Mouse (Mus musculus): Measurements from ENCODE around the gene Sgms2. TPM values are rescaled to one million over a fixed set of nuclear protein-coding genes. Genes with fewer than 3 reads are reported as not detected.

Gene Sgms2
- polyA plus RNA-seq, 1 experiment, result 27.2 TPM

- 88% methylated on average over 2 of the region's 2 CpGs for WGBS
- TF ChIP-seq POLR2A (IDR thresholded peaks at IDR 0.05; ENCODE audit: low read depth, low read length) (no peak), CTCF (conservative IDR thresholded peaks at IDR 0.05; ENCODE audit: insufficient read depth, insufficient read length, low read depth, low read length) (no peak)
- DNase-seq, result no peak
- Histone ChIP-seq H3K27me3 (replicated peaks; ENCODE audit: control insufficient read depth, insufficient read depth, low read length) (no peaks in the 10 kb centered on the region), H3K36me3 (ENCODE audit: control insufficient read depth, insufficient read depth, low read length) (no peaks in the 10 kb centered on the region), H3K4me3 (ENCODE audit: insufficient read depth, low read depth, low read length) (no peak overlapping the region), H3K27ac (ENCODE audit: insufficient read depth, low read depth, low read length) (no peak overlapping the region), H3K4me1 (ENCODE audit: control insufficient read depth, insufficient read depth, low read length) (no peaks in the 10 kb centered on the region)
Observed at GRCm38 (mm10) chr3:131292349-131292748, 198.9 kb downstream of the Sgms2 start.

DNA sequence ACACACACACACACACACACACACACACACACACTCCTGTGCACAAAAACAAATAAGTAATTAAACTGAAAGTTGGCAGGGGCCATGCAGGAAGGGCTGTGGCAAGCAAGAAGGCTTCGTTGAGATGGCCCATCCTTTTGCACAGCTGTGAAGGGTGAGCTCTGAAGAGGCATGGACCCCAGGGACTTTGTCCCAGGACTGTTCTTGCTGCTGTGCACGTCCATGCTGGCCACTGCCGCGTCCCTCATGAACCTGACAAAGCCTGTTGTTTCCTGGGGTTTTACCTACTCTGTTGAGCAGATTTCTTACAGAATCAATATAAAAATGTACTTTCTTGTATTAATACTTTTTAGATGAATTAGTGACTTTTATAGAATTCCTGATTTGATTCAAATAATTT is 199.3 kb downstream of the Sgms2 start:
- Histone ChIP-seq H3K36me3 (ENCODE audit: control insufficient read depth, insufficient read depth, low read length) (no peaks in the 10 kb centered on the region), H3K27ac (ENCODE audit: insufficient read depth, low read depth, low read length) (no peak overlapping the region), H3K4me1 (ENCODE audit: control insufficient read depth, insufficient read depth, low read length) (no peaks in the 10 kb centered on the region), H3K27me3 (replicated peaks; ENCODE audit: control insufficient read depth, insufficient read depth, low read length) (no peaks in the 10 kb centered on the region), H3K4me3 (ENCODE audit: insufficient read depth, low read depth, low read length) (no peak overlapping the region)
- TF ChIP-seq POLR2A (IDR thresholded peaks at IDR 0.05; ENCODE audit: low read depth, low read length), result no peak
- TF ChIP-seq CTCF (conservative IDR thresholded peaks at IDR 0.05; ENCODE audit: insufficient read depth, insufficient read length, low read depth, low read length), result no peak
- no peak for DNase-seq
- WGBS, result 87% methylated on average over 4 of the region's 4 CpGs

GRCm38 (mm10) chr3:131274151-131274550 is 217.1 kb downstream of the Sgms2 start:
- DNase-seq, result no peak
- no peak overlapping the region for H3K4me3 ChIP-seq (ENCODE audit: insufficient read depth, low read depth, low read length)
- H3K27ac ChIP-seq (ENCODE audit: insufficient read depth, low read depth, low read length), result no peak overlapping the region
- H3K4me1 ChIP-seq (ENCODE audit: control insufficient read depth, insufficient read depth, low read length), result peaks cover 20% of the 10 kb centered on the region
- no peak for TF ChIP-seq POLR2A (IDR thresholded peaks at IDR 0.05; ENCODE audit: low read depth, low read length)
- TF ChIP-seq CTCF (conservative IDR thresholded peaks at IDR 0.05; ENCODE audit: insufficient read depth, insufficient read length, low read depth, low read length), result no peak
- WGBS, result 82% methylated on average over 4 of the region's 4 CpGs
- H3K36me3 ChIP-seq (ENCODE audit: control insufficient read depth, insufficient read depth, low read length), result no peaks in the 10 kb centered on the region; the same call in 1 of the 2 replicates
- H3K27me3 ChIP-seq (replicated peaks; ENCODE audit: control insufficient read depth, insufficient read depth, low read length), result no peaks in the 10 kb centered on the region

- WGBS, result 6% methylated on average over 10 of the region's 10 CpGs
- H3K36me3 ChIP-seq (ENCODE audit: control insufficient read depth, insufficient read depth, low read length), result no peaks in the 10 kb centered on the region; the same call in 1 of the 2 replicates
- no peak for TF ChIP-seq CTCF (conservative IDR thresholded peaks at IDR 0.05; ENCODE audit: insufficient read depth, insufficient read length, low read depth, low read length)
- peak overlapping the region; percentile 98 for H3K4me3 ChIP-seq (ENCODE audit: insufficient read depth, low read depth, low read length)
- peak overlapping the region; percentile 87 for H3K27ac ChIP-seq (ENCODE audit: insufficient read depth, low read depth, low read length)
- H3K4me1 ChIP-seq (ENCODE audit: control insufficient read depth, insufficient read depth, low read length), result peaks cover 30% of the 10 kb centered on the region
- no peaks in the 10 kb centered on the region for H3K27me3 ChIP-seq (replicated peaks; ENCODE audit: control insufficient read depth, insufficient read depth, low read length)
- DNase-seq, result peak; percentile 65
Observed at GRCm38 (mm10) chr3:131272374-131273100, 218.7 kb downstream of the Sgms2 start.

GRCm38 (mm10) chr3:131271559-131272373 is 219.4 kb downstream of the Sgms2 start, which contains the start of gene Hadh:
TSS of gene Hadh (minus strand) at chr3:131272101.
- H3K4me1 ChIP-seq (ENCODE audit: control insufficient read depth, insufficient read depth, low read length), result peaks cover 37% of the 10 kb centered on the region
- no peaks in the 10 kb centered on the region; the same call in 1 of the 2 replicates for H3K36me3 ChIP-seq (ENCODE audit: control insufficient read depth, insufficient read depth, low read length)
- H3K4me3 ChIP-seq (ENCODE audit: insufficient read depth, low read depth, low read length), result peak within 1 kb of the TSS; percentile 98
- H3K27me3 ChIP-seq (replicated peaks; ENCODE audit: control insufficient read depth, insufficient read depth, low read length), result no peaks in the 10 kb centered on the region
- H3K27ac ChIP-seq (ENCODE audit: insufficient read depth, low read depth, low read length), result peak within 1 kb of the TSS; percentile 91
- no peak for TF ChIP-seq CTCF (conservative IDR thresholded peaks at IDR 0.05; ENCODE audit: insufficient read depth, insufficient read length, low read depth, low read length)
- peak; percentile 82 for TF ChIP-seq POLR2A (IDR thresholded peaks at IDR 0.05; ENCODE audit: low read depth, low read length)
- under 1% methylated on average over 54 of the region's 54 CpGs for WGBS
- DNase-seq, result peak; percentile 92

DNA sequence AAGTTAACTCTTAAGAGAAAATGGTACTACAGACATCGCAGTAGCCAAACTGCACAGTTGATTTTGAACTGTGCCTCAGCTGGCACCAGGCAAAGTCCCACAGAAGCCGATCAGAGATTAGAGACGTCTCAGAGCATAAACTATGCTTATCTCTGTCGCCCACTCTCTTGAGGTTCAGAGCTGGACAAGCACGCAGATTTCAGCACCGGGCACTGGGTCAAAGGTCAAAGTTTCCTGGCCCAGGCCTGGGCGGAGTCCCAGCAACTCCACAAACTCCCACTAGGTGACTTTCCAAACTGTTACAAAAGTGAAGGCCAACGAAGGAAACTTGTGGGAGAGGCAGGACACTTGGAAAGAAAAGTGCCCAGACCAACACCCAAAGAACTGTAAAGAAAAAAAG is 220.1 kb downstream of the Sgms2 start:
- peak; percentile 94 for DNase-seq
- Histone ChIP-seq H3K27me3 (replicated peaks; ENCODE audit: control insufficient read depth, insufficient read depth, low read length) (no peaks in the 10 kb centered on the region), H3K4me3 (ENCODE audit: insufficient read depth, low read depth, low read length) (peak overlapping the region; percentile 98), H3K27ac (ENCODE audit: insufficient read depth, low read depth, low read length) (peak overlapping the region; percentile 91), H3K36me3 (ENCODE audit: control insufficient read depth, insufficient read depth, low read length) (no peaks in the 10 kb centered on the region; the same call in 1 of the 2 replicates), H3K4me1 (ENCODE audit: control insufficient read depth, insufficient read depth, low read length) (peaks cover 43% of the 10 kb centered on the region)
- 5% methylated on average over 8 of the region's 8 CpGs for WGBS
- no peak for TF ChIP-seq POLR2A (IDR thresholded peaks at IDR 0.05; ENCODE audit: low read depth, low read length)
- peak; percentile 44 for TF ChIP-seq CTCF (conservative IDR thresholded peaks at IDR 0.05; ENCODE audit: insufficient read depth, insufficient read length, low read depth, low read length)

- Histone ChIP-seq H3K27ac (ENCODE audit: insufficient read depth, low read depth, low read length) (no peak overlapping the region), H3K4me1 (ENCODE audit: control insufficient read depth, insufficient read depth, low read length) (peaks cover 47% of the 10 kb centered on the region), H3K4me3 (ENCODE audit: insufficient read depth, low read depth, low read length) (no peak overlapping the region), H3K27me3 (replicated peaks; ENCODE audit: control insufficient read depth, insufficient read depth, low read length) (no peaks in the 10 kb centered on the region), H3K36me3 (ENCODE audit: control insufficient read depth, insufficient read depth, low read length) (no peaks in the 10 kb centered on the region; the same call in 1 of the 2 replicates)
- peak; percentile 21 for DNase-seq
- no peak for TF ChIP-seq CTCF (conservative IDR thresholded peaks at IDR 0.05; ENCODE audit: insufficient read depth, insufficient read length, low read depth, low read length)
- no peak for TF ChIP-seq POLR2A (IDR thresholded peaks at IDR 0.05; ENCODE audit: low read depth, low read length)
- 46% methylated on average over 6 of the region's 6 CpGs for WGBS
Observed at GRCm38 (mm10) chr3:131270381-131270780, 220.8 kb downstream of the Sgms2 start.

Other genes with a start within 250 kb of the Sgms2 start
- 471 and 515 TPM in 2 replicates for gene Hadh, start 219.3 kb downstream of the Sgms2 start, polyA plus RNA-seq (2012; rRNA removed)
- 7.8 and 9.4 TPM in 2 replicates for gene Cyp2u1, start 188.2 kb downstream of the Sgms2 start, polyA plus RNA-seq (2012; rRNA removed)
- 56.2 and 56.3 TPM in 2 replicates for gene Papss1, start 73.4 kb upstream of the Sgms2 start, polyA plus RNA-seq (2012; rRNA removed)

All from kidney, adult 2 months (tissue).